Comparison of ENCODE assay signal across 20 mouse cellular contexts in the genomic region with DNA sequence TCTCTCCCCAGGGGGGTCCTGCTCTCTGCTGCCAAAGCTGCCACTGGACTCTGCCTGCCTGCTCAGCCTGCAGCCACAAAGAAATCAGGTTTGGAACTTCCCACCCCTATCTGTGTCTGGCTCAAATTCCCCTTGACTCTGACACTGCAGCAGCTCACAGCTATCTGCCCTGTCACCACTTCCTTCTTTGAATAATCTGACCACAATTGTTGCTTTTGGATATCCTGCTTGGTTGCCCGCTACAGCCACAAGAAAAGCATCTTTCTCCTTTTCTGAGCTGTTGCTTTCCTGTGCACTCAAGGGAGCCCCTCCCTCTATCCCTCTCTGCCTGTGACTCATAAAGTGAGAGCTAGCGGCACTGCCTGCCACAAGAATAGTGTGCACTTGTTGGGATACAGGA.
DNase-seq lines count a peak whose midpoint lies in the region; ATAC-seq lines count a peak whose summit lies in the region.
"Had no signal": no experiment of that assay in that cellular context is flagged by ENCODE, and none has a peak within 500 bp of the region (broad histone marks: within the 10 kb centered on the region; RNA-seq: fewer than 3 reads in every experiment).

No protein-coding gene starts in this region.

- no peak overlapping the region for H3K4me3 ChIP-seq in heart, embryonic 16.5 days (ENCODE audit: low read length)
- H3K4me3 ChIP-seq in megakaryocyte, embryonic 14.5 days (replicated peaks) = peak overlapping the region; percentile 73
- H3K4me3 ChIP-seq: forebrain, embryonic 12.5 days; hindbrain, embryonic 15.5 days; midbrain, embryonic 13.5 days; myocyte; neural tube, embryonic 15.5 days had no signal

- H3K9ac ChIP-seq in heart, embryonic 16.5 days (ENCODE audit: low read length) = no peak overlapping the region
- H3K9ac ChIP-seq: forebrain, embryonic 12.5 days; hindbrain, embryonic 15.5 days; midbrain, embryonic 13.5 days; neural tube, embryonic 15.5 days had no signal

- H3K27me3 ChIP-seq in heart, embryonic 16.5 days (ENCODE audit: control insufficient read depth, insufficient read depth, low read length) = no peaks in the 10 kb centered on the region
- peaks cover 33% of the 10 kb centered on the region for H3K27me3 ChIP-seq in megakaryocyte, embryonic 14.5 days (replicated peaks)
- H3K27me3 ChIP-seq: forebrain, embryonic 12.5 days; hindbrain, embryonic 15.5 days; midbrain, embryonic 13.5 days; neural tube, embryonic 15.5 days had no signal

- H3K4me1 ChIP-seq in heart, embryonic 16.5 days (ENCODE audit: control insufficient read depth, insufficient read depth, low read length) = no peaks in the 10 kb centered on the region
- H3K4me1 ChIP-seq in megakaryocyte, embryonic 14.5 days = peaks cover 12% of the 10 kb centered on the region
- H3K4me1 ChIP-seq: forebrain, embryonic 12.5 days; hindbrain, embryonic 15.5 days; midbrain, embryonic 13.5 days; neural tube, embryonic 15.5 days had no signal

- no peaks in the 10 kb centered on the region for H3K36me3 ChIP-seq in heart, embryonic 16.5 days (ENCODE audit: control insufficient read depth, insufficient read depth)
- no peaks in the 10 kb centered on the region for H3K36me3 ChIP-seq in megakaryocyte, embryonic 14.5 days (replicated peaks; ENCODE audit: low read length)
- H3K36me3 ChIP-seq: forebrain, embryonic 12.5 days; hindbrain, embryonic 15.5 days; midbrain, embryonic 13.5 days; neural tube, embryonic 15.5 days had no signal

- no peaks in the 10 kb centered on the region for H3K9me3 ChIP-seq in heart, embryonic 16.5 days (replicated peaks; ENCODE audit: control insufficient read depth, low read length)
- H3K9me3 ChIP-seq in megakaryocyte, embryonic 14.5 days = peaks cover 17% of the 10 kb centered on the region
- H3K9me3 ChIP-seq: forebrain, embryonic 12.5 days; hindbrain, embryonic 15.5 days; midbrain, embryonic 13.5 days; neural tube, embryonic 15.5 days had no signal

- DNase-seq in frontal cortex, postnatal 14 days (ENCODE audit: low spot score in 2 of 2) = no peak
- DNase-seq in heart, adult 18-20 months = no peak
- DNase-seq in Muller cell, postnatal 12 days (ENCODE audit: inconsistent ontology term) = peak; percentile 25
- no peak for DNase-seq in kidney, postnatal 4 days
- DNase-seq: adrenal gland, postnatal 36 days; cerebellum, postnatal 10 days; lung, adult 18-20 months; right cerebral cortex, postnatal 4 days; thymus, postnatal 4 days had no signal

- 23% methylated on average over 2 of the region's 2 CpGs for WGBS in heart, embryonic 16.5 days

- H3K4me2 ChIP-seq in heart, embryonic 16.5 days (ENCODE audit: low read depth, low read length) = no peak overlapping the region
- H3K4me2 ChIP-seq: forebrain, embryonic 12.5 days; hindbrain, embryonic 15.5 days; midbrain, embryonic 13.5 days; neural tube, embryonic 15.5 days had no signal

- 0 out of 2 replicates have a peak, but pooled peaks have one; percentile 55 for ATAC-seq in frontal cortex, adult (ENCODE audit: low TSS enrichment)
- peak; percentile 55 for ATAC-seq in heart, embryonic 16.5 days (replicated peaks; ENCODE audit: extremely low read depth, insufficient read depth, low FRiP score)
- ATAC-seq in cerebellum, adult (ENCODE audit: insufficient number of reproducible peaks, low FRiP score, low TSS enrichment) = no peak
- ATAC-seq: intestine, postnatal 0 days; midbrain, embryonic 13.5 days had no signal

- H3K27ac ChIP-seq in heart, embryonic 16.5 days (ENCODE audit: low read length) = no peak overlapping the region
- H3K27ac ChIP-seq: forebrain, embryonic 12.5 days; hindbrain, embryonic 15.5 days; kidney, postnatal 0 days; midbrain, embryonic 13.5 days; neural tube, embryonic 15.5 days had no signal
